Mouse (Mus musculus) stomach, embryonic 14.5 days (tissue): ENCODE measurements around the gene Gpatch1. TPM values are rescaled to one million over a fixed set of nuclear protein-coding genes. Genes with fewer than 3 reads are reported as not detected.
A peak's percentile ranks its signal among the peaks of the same experiment; 100 is the strongest.

Experiments used
- ATAC-seq: fragments of 200-750 bp; cut with Nextera tagmentation; 2 replicates; pipeline ENCODE4 v1.8.0; 2017; ENCODE audit warnings: low read depth, moderate TSS enrichment; ENCODE audit not compliant: insufficient number of reproducible peaks, insufficient read depth, low FRiP score
- H3K27ac ChIP-seq: fragments of 300-500 bp; sonication (generic); 2 replicates; pipeline ENCODE4 v1.5.1; 2014; ENCODE audit warnings: mild to moderate bottlenecking, low read length, moderate library complexity, mixed read lengths
- H3K27me3 ChIP-seq: fragments of 300-500 bp; sonication (generic); 2 replicates; pipeline ENCODE4 v1.6.1; 2014; ENCODE audit warnings: low read length, control low read depth, mixed read lengths; ENCODE audit not compliant: control insufficient read depth, insufficient read depth
- H3K36me3 ChIP-seq: fragments of 300-500 bp; sonication (generic); 2 replicates; pipeline ENCODE4 v1.6.1; 2014; ENCODE audit warnings: mild to moderate bottlenecking, control low read depth, low read length, moderate library complexity, mixed read lengths; ENCODE audit not compliant: control insufficient read depth, insufficient read depth
- H3K4me1 ChIP-seq: fragments of 300-500 bp; sonication (generic); 2 replicates; pipeline ENCODE4 v1.6.1; 2014; ENCODE audit warnings: low read length, control low read depth, mixed read lengths; ENCODE audit not compliant: control insufficient read depth, insufficient read depth
- H3K4me2 ChIP-seq: fragments of 300-500 bp; sonication (generic); replicated peaks from 2 replicates; pipeline ENCODE4 v1.6.1; 2014; ENCODE audit warnings: low read depth, low read length, control low read depth
- H3K4me3 ChIP-seq: fragments of 300-500 bp; sonication (generic); 2 replicates; pipeline ENCODE4 v1.5.1; 2014; ENCODE audit warnings: low read depth, low read length, control low read depth
- H3K9ac ChIP-seq: fragments of 300-500 bp; sonication (generic); replicated peaks from 2 replicates; pipeline ENCODE4 v1.6.1; 2014; ENCODE audit warnings: low read depth, mild to moderate bottlenecking, control low read depth, low read length, moderate library complexity, mixed read lengths
- H3K9me3 ChIP-seq: fragments of 300-500 bp; sonication (generic); 2 replicates; pipeline ENCODE4 v1.6.1; 2016; ENCODE audit warnings: low read depth, low read length, control low read depth; ENCODE audit not compliant: control insufficient read depth
- WGBS: fragments of 180-500 bp; shearing (Covaris S2); extraction: QIAGEN DNeasy Blood & Tissue Kit; methylation state at CpG from one replicate; pipeline ENCODE4 v1.1.7; 2014; 5-methylcytosine and 5-hydroxymethylcytosine counted together
- polyA plus RNA-seq: library from polyadenylated mRNA; unstranded; fragments of >200 nt; fragmentation: Nextera tagmentation; extraction: Ambion mirVana; gene quantifications from 2 replicates; pipeline ENCODE4 v1.2.1, GENCODE M21; 2014

Gene Gpatch1
- polyA plus RNA-seq, 1 experiment from 2014 or later = 17.3 TPM

- under 1% methylated on average over 51 of the region's 51 CpGs for WGBS
- H3K27ac ChIP-seq = peak overlapping the region; percentile 69; the same call in 1 of the 2 replicates
- H3K36me3 ChIP-seq = no peaks in the 10 kb centered on the region
- H3K4me1 ChIP-seq = peaks cover 10% of the 10 kb centered on the region; the same call in 1 of the 2 replicates
- no peaks in the 10 kb centered on the region for H3K27me3 ChIP-seq
- no peaks in the 10 kb centered on the region for H3K9me3 ChIP-seq
- H3K4me3 ChIP-seq = peak overlapping the region; percentile 69
- H3K9ac ChIP-seq = peak overlapping the region; percentile 56
- H3K4me2 ChIP-seq = peak overlapping the region; percentile 97
- ATAC-seq = peak; percentile 2; the same call in 1 of the 2 replicates
Measured at GRCm38 (mm10) chr7:35334527-35335452, 16.6 kb upstream of the Gpatch1 start.

- under 1% methylated on average over 52 of the region's 52 CpGs for WGBS
- Histone ChIP-seq H3K27ac (peak within 1 kb of the TSS; percentile 73; the same call in 1 of the 2 replicates), H3K9ac (peak within 1 kb of the TSS; percentile 56), H3K36me3 (no peaks in the 10 kb centered on the region), H3K4me2 (peak within 1 kb of the TSS; percentile 97), H3K27me3 (no peaks in the 10 kb centered on the region), H3K9me3 (no peaks in the 10 kb centered on the region), H3K4me3 (peak within 1 kb of the TSS; percentile 69), H3K4me1 (peaks cover 10% of the 10 kb centered on the region; the same call in 1 of the 2 replicates)
- ATAC-seq = peak; percentile 97
Measured at GRCm38 (mm10) chr7:35333692-35334526, 15.7 kb upstream of the Gpatch1 start, which contains the start of gene Rhpn2. Rhpn2 (plus strand) TSS chr7:35334170.

GRCm38 (mm10) chr7:35333231-35333651 is 15.0 kb upstream of the Gpatch1 start:
- H3K27ac ChIP-seq = peak overlapping the region; percentile 73; the same call in 1 of the 2 replicates
- H3K9ac ChIP-seq = 0 out of 2 replicates have a peak overlapping the region, but pooled peaks have one; percentile 4
- H3K9me3 ChIP-seq = no peaks in the 10 kb centered on the region
- ATAC-seq = peak; percentile 10; the same call in 1 of the 2 replicates
- no peaks in the 10 kb centered on the region for H3K27me3 ChIP-seq
- WGBS = 1% methylated on average over 19 of the region's 19 CpGs
- H3K36me3 ChIP-seq = no peaks in the 10 kb centered on the region
- peaks cover 10% of the 10 kb centered on the region; the same call in 1 of the 2 replicates for H3K4me1 ChIP-seq
- H3K4me2 ChIP-seq = peak overlapping the region; percentile 97
- H3K4me3 ChIP-seq = peak overlapping the region; percentile 69

GRCm38 (mm10) chr7:35331590-35331989 is 13.3 kb upstream of the Gpatch1 start:
- H3K9ac ChIP-seq = no peak overlapping the region
- H3K4me2 ChIP-seq = no peak overlapping the region
- no peaks in the 10 kb centered on the region for H3K36me3 ChIP-seq
- no peak for ATAC-seq
- H3K27ac ChIP-seq = no peak overlapping the region
- H3K4me1 ChIP-seq = peaks cover 10% of the 10 kb centered on the region; the same call in 1 of the 2 replicates
- no peak overlapping the region for H3K4me3 ChIP-seq
- 51% methylated on average over 3 of the region's 3 CpGs for WGBS
- H3K9me3 ChIP-seq = no peaks in the 10 kb centered on the region
- no peaks in the 10 kb centered on the region for H3K27me3 ChIP-seq

DNA sequence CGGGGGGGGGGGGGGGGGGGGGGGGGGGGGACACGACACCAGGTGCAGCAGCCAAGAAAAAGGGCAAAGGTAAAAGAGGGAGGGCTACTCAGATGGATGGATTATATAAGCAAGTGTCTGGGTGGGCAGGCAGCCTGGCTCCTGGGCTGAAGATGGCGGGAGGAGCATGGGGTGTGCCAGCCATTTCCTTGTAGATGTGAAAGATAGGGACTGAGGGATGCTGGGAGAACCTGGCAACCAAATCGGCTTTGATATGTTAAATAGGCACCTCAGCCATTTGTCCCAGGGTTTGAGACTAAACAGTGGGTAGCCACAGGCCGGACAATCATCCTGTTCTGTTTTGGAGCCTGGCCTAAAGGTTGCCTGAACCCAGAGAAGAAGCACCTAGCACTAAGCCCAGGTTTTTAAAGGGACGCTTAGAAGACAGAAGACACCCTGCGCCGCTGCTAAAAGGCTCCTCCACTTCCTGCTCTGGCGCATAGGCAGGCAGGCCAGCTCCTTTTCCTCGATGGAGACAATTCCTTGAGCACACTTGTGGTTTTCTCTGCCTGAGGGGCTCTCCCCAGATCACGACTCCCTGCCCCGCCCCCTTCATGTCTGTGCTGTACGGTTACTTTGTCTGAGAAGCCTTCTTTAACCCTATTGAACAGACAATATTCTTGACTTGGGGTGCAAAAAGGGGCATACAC is 4.6 kb upstream of the Gpatch1 start:
- Histone ChIP-seq H3K4me1 (0 out of 2 replicates have a peak, but pooled peaks cover 3% of the 10 kb centered on the region), H3K9me3 (no peaks in the 10 kb centered on the region), H3K4me3 (no peak overlapping the region), H3K9ac (0 out of 2 replicates have a peak overlapping the region, but pooled peaks have one; percentile 11), H3K4me2 (peak overlapping the region; percentile 22), H3K27ac (no peak overlapping the region), H3K27me3 (no peaks in the 10 kb centered on the region), H3K36me3 (no peaks in the 10 kb centered on the region)
- 9% methylated on average over 11 of the region's 13 CpGs for WGBS
- ATAC-seq = no peak; the same call in 1 of the 2 replicates

GRCm38 (mm10) chr7:35322161-35322560 is 3.9 kb upstream of the Gpatch1 start:
- Histone ChIP-seq H3K4me3 (no peak overlapping the region), H3K9me3 (no peaks in the 10 kb centered on the region), H3K9ac (no peak overlapping the region), H3K4me1 (0 out of 2 replicates have a peak, but pooled peaks cover 9% of the 10 kb centered on the region), H3K27me3 (no peaks in the 10 kb centered on the region), H3K36me3 (no peaks in the 10 kb centered on the region), H3K27ac (no peak overlapping the region), H3K4me2 (no peak overlapping the region)
- WGBS = 27% methylated on average over 3 of the region's 3 CpGs
- no peak for ATAC-seq

DNA sequence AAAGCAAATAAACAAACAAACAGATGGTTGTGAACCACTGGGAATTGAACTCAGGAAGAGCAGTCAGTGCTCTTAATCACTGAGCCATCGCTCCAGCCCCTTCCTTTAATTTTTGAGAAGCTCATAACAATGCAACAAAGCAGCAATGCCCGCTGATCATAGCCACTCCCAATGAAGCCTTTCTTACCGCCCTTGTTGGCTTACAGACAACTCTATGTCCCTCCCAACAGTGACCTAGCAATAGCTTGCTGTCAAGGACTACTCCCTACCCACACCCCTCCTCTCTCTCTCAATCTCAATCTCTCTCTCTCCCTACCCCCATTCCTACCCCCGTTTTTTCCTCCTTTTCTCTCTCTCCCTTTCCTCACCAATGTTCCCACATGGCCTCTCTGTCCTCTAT is 1.5 kb upstream of the Gpatch1 start:
- Histone ChIP-seq H3K4me2 (no peak overlapping the region), H3K27ac (no peak overlapping the region), H3K4me3 (no peak overlapping the region), H3K9me3 (no peaks in the 10 kb centered on the region), H3K9ac (no peak overlapping the region), H3K36me3 (no peaks in the 10 kb centered on the region), H3K27me3 (no peaks in the 10 kb centered on the region), H3K4me1 (0 out of 2 replicates have a peak, but pooled peaks cover 10% of the 10 kb centered on the region)
- ATAC-seq = no peak
- WGBS = 84% methylated on average over 4 of the region's 4 CpGs
